Mouse (Mus musculus) layer of hippocampus, postnatal 36 days (tissue): ENCODE measurements around the gene Tulp4. TPM values are rescaled to one million over a fixed set of nuclear protein-coding genes. Genes with fewer than 3 reads are reported as not detected.

Experiments used
- DNase-seq, 2 experiments: peaks; one replicate each; pipeline ENCODE4 v3.0.0; 2022
- total RNA-seq, 2 experiments: library from RNA; stranded (reverse); gene quantifications; 2 replicates each; pipeline ENCODE4 v1.2.3; 2021

Tulp4 gene
- total RNA-seq, result 100 to 1,000 TPM; 291 to 299 TPM

- DNase-seq, result peak; percentile 83 to 84
These were observed at the start of gene Tulp4 for GRCm38 (mm10) chr17:6106361-6107014. TSS of gene Tulp4 (plus strand) at chr17:6106437.

- no peak for DNase-seq
These were observed 43.4 kb upstream of the Tulp4 start for GRCm38 (mm10) chr17:6062793-6063192.

- DNase-seq, result no peak
These were observed 42.7 kb upstream of the Tulp4 start for GRCm38 (mm10) chr17:6063532-6063931.

GRCm38 (mm10) chr17:6066021-6066420, 40.2 kb upstream of the Tulp4 start:
- DNase-seq, result no peak

- no peak for DNase-seq
These were observed 38.6 kb upstream of the Tulp4 start for GRCm38 (mm10) chr17:6067613-6068012.

- no peak for DNase-seq
These were observed 36.4 kb upstream of the Tulp4 start for GRCm38 (mm10) chr17:6069866-6070265.

GRCm38 (mm10) chr17:6073405-6073804, 32.8 kb upstream of the Tulp4 start:
- DNase-seq, result no peak

- DNase-seq, result peak; percentile 98
These were observed 26.7 kb upstream of the Tulp4 start, which contains the start of the genes Serac1 and Gtf2h5 for GRCm38 (mm10) chr17:6079287-6080122. TSS of gene Serac1 (minus strand) at chr17:6079741. TSS of gene Gtf2h5 (plus strand) at chr17:6079786.

GRCm38 (mm10) chr17:6083323-6083890, 22.8 kb upstream of the Tulp4 start:
- peak in 1 of 2 experiments; percentile 34 for DNase-seq

- DNase-seq, result no peak
These were observed 14.6 kb upstream of the Tulp4 start for GRCm38 (mm10) chr17:6091604-6092003.

GRCm38 (mm10) chr17:6095579-6095978, 10.7 kb upstream of the Tulp4 start:
- no peak for DNase-seq

- DNase-seq, result peak; percentile 28 to 31
These were observed 8.4 kb upstream of the Tulp4 start for GRCm38 (mm10) chr17:6097884-6098283.

- DNase-seq, result no peak
These were observed 4.0 kb upstream of the Tulp4 start for GRCm38 (mm10) chr17:6102287-6102686.

- DNase-seq, result no peak
These were observed 2.7 kb upstream of the Tulp4 start for GRCm38 (mm10) chr17:6103566-6103965.

- DNase-seq, result peak; percentile 40 to 54
These were observed 871 bp downstream of the Tulp4 start for GRCm38 (mm10) chr17:6107015-6107601.

GRCm38 (mm10) chr17:6108175-6108574, 1.9 kb downstream of the Tulp4 start:
- no peak for DNase-seq

- no peak for DNase-seq
These were observed 4.7 kb downstream of the Tulp4 start for GRCm38 (mm10) chr17:6110956-6111355.

- no peak for DNase-seq
These were observed 7.4 kb downstream of the Tulp4 start for GRCm38 (mm10) chr17:6113653-6114052.

- DNase-seq, result no peak
These were observed 8.8 kb downstream of the Tulp4 start for GRCm38 (mm10) chr17:6115085-6115484.

GRCm38 (mm10) chr17:6117148-6117725, 11.0 kb downstream of the Tulp4 start:
- no peak for DNase-seq

GRCm38 (mm10) chr17:6117917-6118316, 11.7 kb downstream of the Tulp4 start:
- DNase-seq, result no peak

- DNase-seq, result no peak
These were observed 12.6 kb downstream of the Tulp4 start for GRCm38 (mm10) chr17:6118861-6119260.

GRCm38 (mm10) chr17:6123776-6124175, 17.5 kb downstream of the Tulp4 start:
- DNase-seq, result no peak
